Mouse (Mus musculus): ENCODE results near the gene Sec1. TPM values are rescaled to one million over a fixed set of nuclear protein-coding genes. Genes with fewer than 3 reads are reported as not detected.

Sec1 gene
- polyA plus RNA-seq, 1 experiment = 0.21 TPM

GRCm38 (mm10) chr7:45701607-45702006 is 7.4 kb upstream of the Sec1 start:
- no peak for TF ChIP-seq POLR2A (IDR thresholded peaks at IDR 0.05; ENCODE audit: low read depth, low read length)
- H3K4me3 ChIP-seq (ENCODE audit: insufficient read depth, low read length) = no peak overlapping the region
- H3K4me1 ChIP-seq (ENCODE audit: control insufficient read depth, insufficient read depth, low read length) = peaks cover 4% of the 10 kb centered on the region; the same call in 1 of the 2 replicates
- no peak overlapping the region for H3K27ac ChIP-seq (ENCODE audit: insufficient read depth, low read length)

GRCm38 (mm10) chr7:45701072-45701471 is 6.9 kb upstream of the Sec1 start:
- H3K4me3 ChIP-seq (ENCODE audit: insufficient read depth, low read length) = no peak overlapping the region
- H3K4me1 ChIP-seq (ENCODE audit: control insufficient read depth, insufficient read depth, low read length) = peaks cover 4% of the 10 kb centered on the region; the same call in 1 of the 2 replicates
- no peak overlapping the region for H3K27ac ChIP-seq (ENCODE audit: insufficient read depth, low read length)
- TF ChIP-seq CTCF (IDR thresholded peaks at IDR 0.05; ENCODE audit: borderline replicate concordance, insufficient read depth, low read length) (no peak), POLR2A (IDR thresholded peaks at IDR 0.05; ENCODE audit: low read depth, low read length) (no peak)

GRCm38 (mm10) chr7:45700301-45701015 is 6.3 kb upstream of the Sec1 start:
- 0 out of 2 replicates have a peak, but pooled peaks cover 4% of the 10 kb centered on the region for H3K4me1 ChIP-seq (ENCODE audit: control insufficient read depth, insufficient read depth, low read length)
- H3K27ac ChIP-seq (ENCODE audit: insufficient read depth, low read length) = no peak overlapping the region
- peak overlapping the region; percentile 9; the same call in 1 of the 2 replicates for H3K4me3 ChIP-seq (ENCODE audit: insufficient read depth, low read length)
- TF ChIP-seq CTCF (IDR thresholded peaks at IDR 0.05; ENCODE audit: borderline replicate concordance, insufficient read depth, low read length) = no peak
- no peak for TF ChIP-seq POLR2A (IDR thresholded peaks at IDR 0.05; ENCODE audit: low read depth, low read length)

GRCm38 (mm10) chr7:45699523-45700141 is 5.4 kb upstream of the Sec1 start, which contains the start of gene Car11:
Gene Car11 (plus strand): TSS chr7:45699843.
- Histone ChIP-seq H3K4me3 (ENCODE audit: insufficient read depth, low read length) (peak within 1 kb of the TSS; percentile 9; the same call in 1 of the 2 replicates), H3K27ac (ENCODE audit: insufficient read depth, low read length) (no peak within 1 kb of the TSS), H3K4me1 (ENCODE audit: control insufficient read depth, insufficient read depth, low read length) (0 out of 2 replicates have a peak, but pooled peaks cover 4% of the 10 kb centered on the region)
- TF ChIP-seq POLR2A (IDR thresholded peaks at IDR 0.05; ENCODE audit: low read depth, low read length) (no peak), CTCF (IDR thresholded peaks at IDR 0.05; ENCODE audit: borderline replicate concordance, insufficient read depth, low read length) (no peak)

GRCm38 (mm10) chr7:45697894-45698293 is 3.7 kb upstream of the Sec1 start:
- no peak for TF ChIP-seq CTCF (IDR thresholded peaks at IDR 0.05; ENCODE audit: borderline replicate concordance, insufficient read depth, low read length)
- no peak for TF ChIP-seq POLR2A (IDR thresholded peaks at IDR 0.05; ENCODE audit: low read depth, low read length)
- H3K4me1 ChIP-seq (ENCODE audit: control insufficient read depth, insufficient read depth, low read length) = 0 out of 2 replicates have a peak, but pooled peaks cover 4% of the 10 kb centered on the region

GRCm38 (mm10) chr7:45695098-45695497 is 896 bp upstream of the Sec1 start:
- Histone ChIP-seq H3K27ac (ENCODE audit: insufficient read depth, low read length) (no peak overlapping the region), H3K4me3 (ENCODE audit: insufficient read depth, low read length) (no peak overlapping the region), H3K4me1 (ENCODE audit: control insufficient read depth, insufficient read depth, low read length) (no peaks in the 10 kb centered on the region)
- TF ChIP-seq POLR2A (IDR thresholded peaks at IDR 0.05; ENCODE audit: low read depth, low read length) = no peak
- TF ChIP-seq CTCF (IDR thresholded peaks at IDR 0.05; ENCODE audit: borderline replicate concordance, insufficient read depth, low read length) = no peak

More at GRCm38 (mm10) chr7:45697894-45698293, 3.7 kb upstream of the Sec1 start:
- H3K4me3 ChIP-seq (ENCODE audit: insufficient read depth, low read length) = no peak overlapping the region
- no peak overlapping the region for H3K27ac ChIP-seq (ENCODE audit: insufficient read depth, low read length)

- no peak for TF ChIP-seq POLR2A (IDR thresholded peaks at IDR 0.05; ENCODE audit: low read depth, low read length)
- TF ChIP-seq CTCF (IDR thresholded peaks at IDR 0.05; ENCODE audit: borderline replicate concordance, insufficient read depth, low read length) = no peak
- H3K4me1 ChIP-seq (ENCODE audit: control insufficient read depth, insufficient read depth, low read length) = no peaks in the 10 kb centered on the region
- H3K4me3 ChIP-seq (ENCODE audit: insufficient read depth, low read length) = no peak overlapping the region
- no peak overlapping the region for H3K27ac ChIP-seq (ENCODE audit: insufficient read depth, low read length)
These were observed 1.8 kb downstream of the Sec1 start for GRCm38 (mm10) chr7:45692364-45692763.

- Histone ChIP-seq H3K4me3 (ENCODE audit: insufficient read depth, low read length) (no peak overlapping the region), H3K27ac (ENCODE audit: insufficient read depth, low read length) (no peak overlapping the region), H3K4me1 (ENCODE audit: control insufficient read depth, insufficient read depth, low read length) (no peaks in the 10 kb centered on the region)
- TF ChIP-seq POLR2A (IDR thresholded peaks at IDR 0.05; ENCODE audit: low read depth, low read length) (no peak), CTCF (IDR thresholded peaks at IDR 0.05; ENCODE audit: borderline replicate concordance, insufficient read depth, low read length) (no peak)
These were observed 4.4 kb downstream of the Sec1 start for GRCm38 (mm10) chr7:45689800-45690199.

- Histone ChIP-seq H3K4me3 (ENCODE audit: insufficient read depth, low read length) (no peak overlapping the region), H3K27ac (ENCODE audit: insufficient read depth, low read length) (no peak overlapping the region), H3K4me1 (ENCODE audit: control insufficient read depth, insufficient read depth, low read length) (no peaks in the 10 kb centered on the region)
- TF ChIP-seq POLR2A (IDR thresholded peaks at IDR 0.05; ENCODE audit: low read depth, low read length) (no peak), CTCF (IDR thresholded peaks at IDR 0.05; ENCODE audit: borderline replicate concordance, insufficient read depth, low read length) (no peak)
These were observed 5.1 kb downstream of the Sec1 start for GRCm38 (mm10) chr7:45689099-45689498.

- Histone ChIP-seq H3K27ac (ENCODE audit: insufficient read depth, low read length) (no peak overlapping the region), H3K4me1 (ENCODE audit: control insufficient read depth, insufficient read depth, low read length) (no peaks in the 10 kb centered on the region), H3K4me3 (ENCODE audit: insufficient read depth, low read length) (no peak overlapping the region)
- TF ChIP-seq CTCF (IDR thresholded peaks at IDR 0.05; ENCODE audit: borderline replicate concordance, insufficient read depth, low read length) (no peak), POLR2A (IDR thresholded peaks at IDR 0.05; ENCODE audit: low read depth, low read length) (no peak)
These were observed 7.4 kb downstream of the Sec1 start for GRCm38 (mm10) chr7:45686841-45687240.

Measured in embryonic fibroblast, embryonic 13.5 days (primary cell).